Mouse (Mus musculus): ENCODE results near the gene Fbxo48. TPM values are rescaled to one million over a fixed set of nuclear protein-coding genes. Genes with fewer than 3 reads are reported as not detected.

Fbxo48 gene
- total and polyA plus RNA-seq, 3 experiments = 1.3 to 48.9 (median 16.0) TPM

GRCm38 (mm10) chr11:16915850-16916249 lies 35.3 kb upstream of the Fbxo48 start:
- Histone ChIP-seq H3K9me3 (replicated peaks) (no peaks in the 10 kb centered on the region), H3K36me3 (replicated peaks) (no peaks in the 10 kb centered on the region), H3K4me3 (ENCODE audit: low read depth, low read length) (no peak overlapping the region), H3K27me3 (ENCODE audit: insufficient read depth, low read length) (no peaks in the 10 kb centered on the region; the same call in 1 of the 2 replicates), H3K4me1 (ENCODE audit: insufficient read depth, low read depth, low read length) (no peaks in the 10 kb centered on the region)
- DNase-seq (ENCODE audit: low spot score) (no peak), ATAC-seq (ENCODE audit: extremely low read depth, insufficient number of reproducible peaks, low FRiP score, poor library complexity, severe bottlenecking) (no peak)
- TF ChIP-seq TAL1 (conservative IDR thresholded peaks at IDR 0.05; ENCODE audit: low read depth, low read length) = no peak
- no peak for TF ChIP-seq GATA1 (IDR thresholded peaks at IDR 0.05; ENCODE audit: borderline replicate concordance, low read length)
- TF ChIP-seq GATA2 (IDR thresholded peaks at IDR 0.05; ENCODE audit: borderline replicate concordance, low read depth, low read length) = no peak
- no peak for TF ChIP-seq POLR2AphosphoS5 (IDR thresholded peaks at IDR 0.05; ENCODE audit: insufficient replicate concordance, low read depth, low read length)
- no peak for TF ChIP-seq CTCF (IDR thresholded peaks at IDR 0.05; ENCODE audit: low read depth, low read length)

DNA sequence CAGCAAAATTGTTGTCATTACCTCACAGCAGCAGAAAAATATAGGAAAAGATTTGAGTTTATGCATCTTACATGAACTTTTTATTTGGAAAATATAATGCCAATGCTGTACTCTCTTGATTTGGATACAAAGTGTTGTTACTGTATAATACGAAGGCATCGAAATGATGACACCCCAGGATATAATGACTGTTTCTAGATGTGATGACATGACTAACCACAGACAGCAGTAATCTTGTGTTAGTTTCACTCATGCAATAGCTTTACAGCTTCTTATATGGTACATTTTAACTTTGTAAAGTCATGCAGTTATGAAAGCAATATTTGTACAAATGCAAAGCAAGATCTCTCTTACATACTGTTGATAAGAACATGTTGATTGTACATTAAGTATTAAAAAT lies 33.7 kb upstream of the Fbxo48 start:
- no peaks in the 10 kb centered on the region for H3K4me1 ChIP-seq (ENCODE audit: insufficient read depth, low read depth, low read length)
- ATAC-seq (ENCODE audit: extremely low read depth, insufficient number of reproducible peaks, low FRiP score, poor library complexity, severe bottlenecking) = no peak
- no peak for TF ChIP-seq POLR2AphosphoS5 (IDR thresholded peaks at IDR 0.05; ENCODE audit: insufficient replicate concordance, low read depth, low read length)
- TF ChIP-seq GATA1 (IDR thresholded peaks at IDR 0.05; ENCODE audit: borderline replicate concordance, low read length) = no peak
- TF ChIP-seq GATA2 (IDR thresholded peaks at IDR 0.05; ENCODE audit: borderline replicate concordance, low read depth, low read length) = no peak
- no peak for TF ChIP-seq TAL1 (conservative IDR thresholded peaks at IDR 0.05; ENCODE audit: low read depth, low read length)
- TF ChIP-seq CTCF (IDR thresholded peaks at IDR 0.05; ENCODE audit: low read depth, low read length) = no peak

GRCm38 (mm10) chr11:16932159-16932558 lies 19.0 kb upstream of the Fbxo48 start:
- no peak for TF ChIP-seq GATA2 (IDR thresholded peaks at IDR 0.05; ENCODE audit: borderline replicate concordance, low read depth, low read length)
- TF ChIP-seq GATA1 (IDR thresholded peaks at IDR 0.05; ENCODE audit: borderline replicate concordance, low read length) = no peak
- TF ChIP-seq CTCF (IDR thresholded peaks at IDR 0.05; ENCODE audit: low read depth, low read length) = no peak
- no peak for TF ChIP-seq POLR2AphosphoS5 (IDR thresholded peaks at IDR 0.05; ENCODE audit: insufficient replicate concordance, low read depth, low read length)
- TF ChIP-seq TAL1 (conservative IDR thresholded peaks at IDR 0.05; ENCODE audit: low read depth, low read length) = no peak
- Histone ChIP-seq H3K27me3 (ENCODE audit: insufficient read depth, low read length) (peaks cover 19% of the 10 kb centered on the region), H3K4me3 (ENCODE audit: low read depth, low read length) (no peak overlapping the region), H3K36me3 (replicated peaks) (no peaks in the 10 kb centered on the region), H3K4me1 (ENCODE audit: insufficient read depth, low read depth, low read length) (no peaks in the 10 kb centered on the region), H3K9me3 (replicated peaks) (no peaks in the 10 kb centered on the region)
- no peak for ATAC-seq (ENCODE audit: extremely low read depth, insufficient number of reproducible peaks, low FRiP score, poor library complexity, severe bottlenecking)
- DNase-seq (ENCODE audit: low spot score) = no peak

More for the DNA sequence above, 33.7 kb upstream of the Fbxo48 start:
- no peaks in the 10 kb centered on the region for H3K9me3 ChIP-seq (replicated peaks)
- no peaks in the 10 kb centered on the region; the same call in 1 of the 2 replicates for H3K27me3 ChIP-seq (ENCODE audit: insufficient read depth, low read length)
- H3K4me3 ChIP-seq (ENCODE audit: low read depth, low read length) = no peak overlapping the region
- H3K36me3 ChIP-seq (replicated peaks) = no peaks in the 10 kb centered on the region
- DNase-seq (ENCODE audit: low spot score) = no peak

- Histone ChIP-seq H3K27me3 (ENCODE audit: insufficient read depth, low read length) (peaks cover 15% of the 10 kb centered on the region), H3K4me3 (ENCODE audit: low read depth, low read length) (no peak overlapping the region), H3K4me1 (ENCODE audit: insufficient read depth, low read depth, low read length) (no peaks in the 10 kb centered on the region), H3K36me3 (replicated peaks) (no peaks in the 10 kb centered on the region), H3K9me3 (replicated peaks) (no peaks in the 10 kb centered on the region)
- DNase-seq (ENCODE audit: low spot score) (no peak), ATAC-seq (ENCODE audit: extremely low read depth, insufficient number of reproducible peaks, low FRiP score, poor library complexity, severe bottlenecking) (no peak)
- TF ChIP-seq TAL1 (conservative IDR thresholded peaks at IDR 0.05; ENCODE audit: low read depth, low read length) (no peak), GATA1 (IDR thresholded peaks at IDR 0.05; ENCODE audit: borderline replicate concordance, low read length) (no peak), GATA2 (IDR thresholded peaks at IDR 0.05; ENCODE audit: borderline replicate concordance, low read depth, low read length) (no peak)
Measured at GRCm38 (mm10) chr11:16935577-16936236, 15.5 kb upstream of the Fbxo48 start.

GRCm38 (mm10) chr11:16941103-16941793 lies 9.9 kb upstream of the Fbxo48 start:
- Histone ChIP-seq H3K4me3 (ENCODE audit: low read depth, low read length) (no peak overlapping the region), H3K36me3 (replicated peaks) (no peaks in the 10 kb centered on the region), H3K4me1 (ENCODE audit: insufficient read depth, low read depth, low read length) (peaks cover 2% of the 10 kb centered on the region; the same call in 1 of the 2 replicates), H3K9me3 (replicated peaks) (no peaks in the 10 kb centered on the region), H3K27me3 (ENCODE audit: insufficient read depth, low read length) (peaks cover 7% of the 10 kb centered on the region; the same call in 1 of the 2 replicates)
- no peak for ATAC-seq (ENCODE audit: extremely low read depth, insufficient number of reproducible peaks, low FRiP score, poor library complexity, severe bottlenecking)
- no peak for TF ChIP-seq TAL1 (conservative IDR thresholded peaks at IDR 0.05; ENCODE audit: low read depth, low read length)
- no peak for TF ChIP-seq CTCF (IDR thresholded peaks at IDR 0.05; ENCODE audit: low read depth, low read length)
- no peak for TF ChIP-seq POLR2AphosphoS5 (IDR thresholded peaks at IDR 0.05; ENCODE audit: insufficient replicate concordance, low read depth, low read length)
- TF ChIP-seq GATA1 (IDR thresholded peaks at IDR 0.05; ENCODE audit: borderline replicate concordance, low read length) = no peak
- no peak for TF ChIP-seq GATA2 (IDR thresholded peaks at IDR 0.05; ENCODE audit: borderline replicate concordance, low read depth, low read length)
- DNase-seq (ENCODE audit: low spot score) = no peak

DNA sequence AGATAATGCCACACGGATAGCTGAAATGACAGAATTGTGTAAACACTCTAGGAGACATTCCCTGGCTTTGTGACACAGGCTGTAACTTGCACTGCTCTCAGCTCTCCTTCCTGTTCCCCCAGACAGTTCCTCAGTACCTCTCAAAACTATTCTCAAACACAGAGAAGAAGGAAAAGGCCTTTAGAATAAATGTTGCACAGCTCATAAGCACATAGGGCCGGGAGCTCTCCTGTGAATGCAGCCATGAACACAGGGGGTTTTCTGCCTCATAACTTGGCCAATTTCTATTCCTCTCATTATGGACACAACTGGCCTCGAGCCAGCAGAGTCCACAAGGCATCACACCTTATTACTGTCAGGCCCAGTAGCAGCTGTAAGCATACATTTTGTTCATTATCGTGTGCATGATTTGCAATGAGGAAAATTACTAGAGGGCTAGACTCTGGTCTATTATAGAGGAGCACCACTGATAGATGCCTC lies 9.2 kb upstream of the Fbxo48 start:
- no peaks in the 10 kb centered on the region for H3K36me3 ChIP-seq (replicated peaks)
- H3K4me1 ChIP-seq (ENCODE audit: insufficient read depth, low read depth, low read length) = peaks cover 2% of the 10 kb centered on the region; the same call in 1 of the 2 replicates
- DNase-seq (ENCODE audit: low spot score) (no peak), ATAC-seq (ENCODE audit: extremely low read depth, insufficient number of reproducible peaks, low FRiP score, poor library complexity, severe bottlenecking) (no peak)
- H3K27me3 ChIP-seq (ENCODE audit: insufficient read depth, low read length) = peaks cover 5% of the 10 kb centered on the region; the same call in 1 of the 2 replicates
- no peak for TF ChIP-seq TAL1 (conservative IDR thresholded peaks at IDR 0.05; ENCODE audit: low read depth, low read length)
- TF ChIP-seq POLR2AphosphoS5 (IDR thresholded peaks at IDR 0.05; ENCODE audit: insufficient replicate concordance, low read depth, low read length) = no peak
- no peak overlapping the region for H3K4me3 ChIP-seq (ENCODE audit: low read depth, low read length)
- no peaks in the 10 kb centered on the region for H3K9me3 ChIP-seq (replicated peaks)

All from G1E (cell line).